Mouse (Mus musculus): ENCODE results near the gene Cfap46.

- TF ChIP-seq CTCF (IDR thresholded peaks at IDR 0.05; ENCODE audit: low read depth, low read length), result no peak
- no peak for TF ChIP-seq POLR2A (IDR thresholded peaks at IDR 0.05; ENCODE audit: extremely low read depth, insufficient read depth, low read length)
Observed at GRCm38 (mm10) chr7:139727072-139727471, 43.5 kb upstream of the Cfap46 start.

All from liver, adult 2 months (tissue).